Mouse (Mus musculus) macrophage (primary cell): ENCODE results near the gene Adk. TPM values are rescaled to one million over a fixed set of nuclear protein-coding genes. Genes with fewer than 3 reads are reported as not detected.

Experiments
- H3K27ac ChIP-seq: fragments of 350-480 bp; formaldehyde crosslinking; 2 replicates; pipeline ENCODE4 v1.9.0; 2021
- H3K36me3 ChIP-seq: fragments of 350-480 bp; formaldehyde crosslinking; 2 replicates; pipeline ENCODE4 v1.9.0; 2021; ENCODE audit errors: inconsistent target
- H3K4me3 ChIP-seq: fragments of 350-480 bp; formaldehyde crosslinking; 2 replicates; pipeline ENCODE4 v1.9.0; 2021; ENCODE audit errors: inconsistent target
- H3K79me2 ChIP-seq: fragments of 350-480 bp; formaldehyde crosslinking; 2 replicates; pipeline ENCODE4 v1.9.0; 2021; ENCODE audit errors: inconsistent target
- WGBS: methylation state at CpG from one replicate; pipeline ENCODE4 v1.1.7; 2026; ENCODE audit warnings: inconsistent platforms; ENCODE audit not compliant: missing documents; 5-methylcytosine and 5-hydroxymethylcytosine counted together
- polyA plus RNA-seq: library from polyadenylated mRNA; stranded (reverse); fragments of 250-400 nt; gene quantifications from 3 replicates; pipeline ENCODE4 v1.2.4, GENCODE M21; 2018; ENCODE audit warnings: inconsistent platforms

The Adk gene
- polyA plus RNA-seq, 1 experiment from 2014 or later: 54.9 TPM

DNA sequence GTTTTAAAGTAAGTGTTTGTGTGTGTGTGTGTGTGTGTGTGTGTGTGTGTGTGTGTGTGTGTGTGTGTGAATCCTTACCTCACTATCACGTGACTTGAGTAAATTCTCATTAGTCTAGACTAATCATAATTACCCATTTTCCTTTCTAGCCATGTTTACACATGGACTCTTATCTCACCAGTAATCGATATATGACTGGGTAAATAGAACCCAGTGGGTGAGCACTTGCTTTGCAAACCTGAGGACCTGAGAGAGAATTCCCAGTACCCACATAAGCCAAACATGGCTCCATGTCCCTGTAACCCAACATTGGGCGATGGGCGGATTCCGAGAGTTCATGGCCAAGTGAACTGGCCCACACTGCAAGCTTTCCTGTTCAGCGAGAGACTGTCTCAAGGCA, 74.8 kb downstream of the Adk start:
- Histone ChIP-seq H3K79me2 (no peaks in the 10 kb centered on the region), H3K27ac (no peak overlapping the region), H3K4me3 (no peak overlapping the region), H3K36me3 (no peaks in the 10 kb centered on the region)
- WGBS: 97% methylated on average over 5 of the region's 6 CpGs

- 50% methylated on average over 1 of the region's 1 CpGs for WGBS
- no peak overlapping the region for H3K27ac ChIP-seq
- no peaks in the 10 kb centered on the region for H3K36me3 ChIP-seq
- no peaks in the 10 kb centered on the region for H3K79me2 ChIP-seq
- H3K4me3 ChIP-seq: no peak overlapping the region
Measured at GRCm38 (mm10) chr14:21136906-21137305, 84.5 kb downstream of the Adk start.

- Histone ChIP-seq H3K4me3 (no peak overlapping the region), H3K79me2 (no peaks in the 10 kb centered on the region), H3K27ac (no peak overlapping the region), H3K36me3 (no peaks in the 10 kb centered on the region)
- WGBS: 88% methylated on average over 1 of the region's 1 CpGs
Measured at GRCm38 (mm10) chr14:21142603-21143002, 90.2 kb downstream of the Adk start.

GRCm38 (mm10) chr14:21143406-21144115, 91.2 kb downstream of the Adk start:
- Histone ChIP-seq H3K27ac (no peak overlapping the region), H3K36me3 (no peaks in the 10 kb centered on the region), H3K79me2 (no peaks in the 10 kb centered on the region), H3K4me3 (no peak overlapping the region)
- 80% methylated on average over 8 of the region's 8 CpGs for WGBS

GRCm38 (mm10) chr14:21147171-21147570, 94.8 kb downstream of the Adk start:
- no peak overlapping the region for H3K27ac ChIP-seq
- H3K79me2 ChIP-seq: no peaks in the 10 kb centered on the region
- H3K4me3 ChIP-seq: no peak overlapping the region
- WGBS: 82% methylated on average over 1 of the region's 1 CpGs
- H3K36me3 ChIP-seq: no peaks in the 10 kb centered on the region

DNA sequence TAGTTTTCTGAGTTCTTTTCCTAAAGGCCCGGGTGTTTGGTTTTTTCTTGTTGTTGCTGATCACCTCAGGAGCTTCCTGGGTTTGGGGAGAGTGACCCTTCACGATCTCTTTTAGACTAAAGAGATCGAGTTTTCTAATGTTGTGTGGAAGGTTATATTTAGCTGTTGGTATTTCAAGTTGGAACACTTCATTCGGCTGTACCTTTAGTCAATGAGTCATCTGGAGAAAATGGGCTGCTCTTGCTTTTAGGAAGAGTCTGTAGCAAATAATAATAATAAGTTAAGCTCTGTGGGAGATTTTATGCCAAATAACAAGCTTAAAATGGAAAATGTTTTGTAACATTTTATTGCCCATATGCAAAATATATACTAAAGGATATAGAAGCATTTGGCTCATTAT, 97.9 kb downstream of the Adk start:
- Histone ChIP-seq H3K36me3 (no peaks in the 10 kb centered on the region), H3K4me3 (no peak overlapping the region), H3K79me2 (no peaks in the 10 kb centered on the region), H3K27ac (no peak overlapping the region)
- 82% methylated on average over 4 of the region's 4 CpGs for WGBS

- Histone ChIP-seq H3K27ac (no peak overlapping the region), H3K4me3 (no peak overlapping the region), H3K36me3 (no peaks in the 10 kb centered on the region), H3K79me2 (no peaks in the 10 kb centered on the region)
- WGBS: 96% methylated on average over 6 of the region's 6 CpGs
Measured at GRCm38 (mm10) chr14:21152055-21152454, 99.7 kb downstream of the Adk start.

DNA sequence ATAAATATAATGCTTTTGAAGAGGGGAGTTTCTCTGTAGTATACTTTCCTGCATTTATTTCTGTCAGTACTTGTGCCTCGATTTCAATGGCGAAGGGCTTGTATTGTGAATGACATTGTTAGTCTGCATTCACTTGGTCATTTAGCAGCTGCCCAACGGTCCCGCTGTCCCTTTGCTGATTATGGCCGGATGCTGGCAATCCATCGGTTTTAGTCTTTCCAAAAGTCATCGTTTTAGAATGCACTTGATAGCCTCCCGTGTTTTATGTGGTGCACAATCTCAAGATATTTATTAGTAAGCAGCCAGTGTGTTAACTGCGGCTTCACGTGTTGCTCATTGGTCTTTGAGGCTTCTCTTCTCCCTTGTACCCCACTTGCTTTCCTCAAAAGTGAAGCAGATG, 113.3 kb downstream of the Adk start:
- no peak overlapping the region for H3K27ac ChIP-seq
- WGBS: 91% methylated on average over 10 of the region's 10 CpGs
- no peaks in the 10 kb centered on the region for H3K36me3 ChIP-seq
- H3K79me2 ChIP-seq: no peaks in the 10 kb centered on the region
- no peak overlapping the region for H3K4me3 ChIP-seq

DNA sequence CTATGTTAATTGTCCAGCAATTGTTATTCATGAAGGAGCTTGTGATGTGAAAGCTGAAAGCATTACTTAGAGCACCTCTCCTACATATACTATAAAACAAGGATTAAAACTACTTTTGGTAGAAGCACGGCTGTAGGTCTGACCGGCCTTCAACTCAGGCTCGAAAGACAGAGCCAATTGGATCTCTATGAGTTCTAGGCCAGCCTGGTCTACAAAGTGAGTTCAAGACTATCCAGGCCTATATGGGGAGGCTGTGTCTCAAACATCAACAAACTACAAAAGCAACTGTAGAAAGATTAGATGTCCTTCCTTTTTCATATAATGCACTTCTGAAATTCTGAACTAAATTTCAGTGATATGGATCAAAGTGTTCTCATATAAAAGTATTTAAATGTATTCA, 113.7 kb downstream of the Adk start:
- no peaks in the 10 kb centered on the region for H3K36me3 ChIP-seq
- no peak overlapping the region for H3K27ac ChIP-seq
- no peak overlapping the region for H3K4me3 ChIP-seq
- H3K79me2 ChIP-seq: no peaks in the 10 kb centered on the region
- 100% methylated on average over 3 of the region's 3 CpGs for WGBS

DNA sequence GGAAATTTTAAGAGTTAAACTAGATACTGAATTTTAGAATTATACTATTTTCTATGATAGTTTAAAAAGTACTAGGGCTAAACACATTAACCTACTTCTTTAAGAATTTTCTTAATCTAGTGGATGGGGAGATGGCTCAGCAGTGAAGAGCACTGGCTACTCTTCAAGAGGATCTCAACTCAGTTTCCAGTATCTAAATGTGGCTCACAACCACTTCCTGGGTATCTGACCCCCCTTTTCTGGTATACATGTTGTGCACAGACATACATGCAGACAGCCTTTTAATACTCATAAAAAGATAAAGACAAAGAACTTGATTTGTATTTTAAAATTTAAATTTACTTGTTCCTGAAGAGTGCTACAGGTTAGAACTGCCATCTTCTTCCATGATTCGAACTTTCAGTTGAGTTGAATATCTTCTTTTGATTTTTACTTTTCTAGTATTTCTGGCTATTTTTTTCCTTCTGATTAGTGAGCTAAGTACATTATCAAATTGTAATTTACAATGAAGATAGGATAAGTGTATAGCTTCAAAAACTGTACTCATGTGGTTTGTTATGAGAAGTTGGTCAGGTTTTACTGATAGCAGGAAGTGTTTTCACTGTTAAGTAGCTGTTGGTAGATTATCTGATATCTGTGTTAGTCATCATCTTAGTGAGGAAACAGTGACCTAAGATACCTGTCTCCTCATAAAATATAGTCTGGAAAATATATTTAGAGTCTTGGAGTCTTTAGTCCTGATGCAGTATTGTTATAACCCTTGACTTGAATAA, 121.8 kb downstream of the Adk start:
- no peaks in the 10 kb centered on the region for H3K79me2 ChIP-seq
- WGBS: 100% methylated on average over 1 of the region's 1 CpGs
- no peaks in the 10 kb centered on the region for H3K36me3 ChIP-seq
- no peak overlapping the region for H3K27ac ChIP-seq
- H3K4me3 ChIP-seq: no peak overlapping the region

GRCm38 (mm10) chr14:21174804-21175203, 122.4 kb downstream of the Adk start:
- Histone ChIP-seq H3K79me2 (no peaks in the 10 kb centered on the region), H3K27ac (no peak overlapping the region), H3K36me3 (no peaks in the 10 kb centered on the region), H3K4me3 (no peak overlapping the region)
- WGBS: 100% methylated on average over 2 of the region's 2 CpGs

GRCm38 (mm10) chr14:21177781-21178180, 125.4 kb downstream of the Adk start:
- H3K27ac ChIP-seq: no peak overlapping the region
- no peaks in the 10 kb centered on the region for H3K79me2 ChIP-seq
- no peaks in the 10 kb centered on the region for H3K36me3 ChIP-seq
- no peak overlapping the region for H3K4me3 ChIP-seq
- 91% methylated on average over 2 of the region's 2 CpGs for WGBS

GRCm38 (mm10) chr14:21178356-21178755, 126.0 kb downstream of the Adk start:
- Histone ChIP-seq H3K27ac (no peak overlapping the region), H3K4me3 (no peak overlapping the region), H3K79me2 (no peaks in the 10 kb centered on the region), H3K36me3 (no peaks in the 10 kb centered on the region)
- WGBS: 99% methylated on average over 6 of the region's 6 CpGs

DNA sequence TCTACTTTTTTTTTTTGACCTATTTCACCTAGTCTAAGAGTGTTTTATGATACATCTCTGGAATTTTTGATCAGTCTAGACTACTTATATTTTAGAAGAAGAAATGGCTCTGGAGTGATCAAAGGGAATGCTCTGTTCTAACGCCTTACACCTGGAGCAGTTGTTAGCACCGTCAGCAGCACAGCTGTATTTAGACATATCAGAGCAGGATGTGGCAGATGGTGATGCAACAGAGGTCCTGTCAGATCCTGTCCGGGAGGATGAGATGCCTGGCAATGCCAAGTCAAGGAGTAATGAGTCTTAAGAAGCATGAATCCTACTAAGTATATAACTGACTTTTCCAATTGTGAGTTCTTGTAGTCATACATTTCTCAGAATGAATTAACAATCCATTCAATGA, 128.7 kb downstream of the Adk start:
- Histone ChIP-seq H3K4me3 (no peak overlapping the region), H3K27ac (no peak overlapping the region), H3K36me3 (no peaks in the 10 kb centered on the region), H3K79me2 (no peaks in the 10 kb centered on the region)
- 51% methylated on average over 3 of the region's 3 CpGs for WGBS

GRCm38 (mm10) chr14:21191966-21192365, 139.6 kb downstream of the Adk start:
- H3K79me2 ChIP-seq: no peaks in the 10 kb centered on the region
- H3K4me3 ChIP-seq: no peak overlapping the region
- H3K27ac ChIP-seq: no peak overlapping the region
- no peaks in the 10 kb centered on the region for H3K36me3 ChIP-seq
- WGBS: 81% methylated on average over 6 of the region's 6 CpGs
